Mouse (Mus musculus): ENCODE results near the gene Il27ra.

DNA sequence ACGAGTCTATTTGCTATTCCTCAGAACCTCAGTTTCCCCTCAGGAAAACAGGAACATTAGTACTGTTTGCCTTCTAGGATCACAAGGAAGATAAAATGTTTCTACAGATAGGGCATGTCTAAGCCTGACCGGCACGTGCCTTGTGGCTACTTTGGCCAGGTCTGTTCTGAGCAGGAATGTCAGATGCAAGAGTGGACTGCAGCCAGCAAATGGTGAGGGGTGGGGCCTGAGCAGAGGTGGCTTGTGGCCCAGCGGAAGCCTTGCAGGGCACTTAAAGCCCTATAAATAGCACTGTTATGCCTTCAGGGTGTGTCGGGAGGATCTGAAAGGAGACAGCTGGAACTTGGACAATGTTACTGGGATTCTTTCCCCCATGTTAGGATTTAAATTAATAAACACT lies 19.3 kb downstream of the Il27ra start:
- TF ChIP-seq CTCF (IDR thresholded peaks at IDR 0.05; ENCODE audit: insufficient read depth, low read depth, low read length) (no peak), POLR2A (IDR thresholded peaks at IDR 0.05; ENCODE audit: insufficient read depth, low read depth, low read length) (no peak)
